Mouse (Mus musculus): ENCODE data around the gene Ripply2.

DNA sequence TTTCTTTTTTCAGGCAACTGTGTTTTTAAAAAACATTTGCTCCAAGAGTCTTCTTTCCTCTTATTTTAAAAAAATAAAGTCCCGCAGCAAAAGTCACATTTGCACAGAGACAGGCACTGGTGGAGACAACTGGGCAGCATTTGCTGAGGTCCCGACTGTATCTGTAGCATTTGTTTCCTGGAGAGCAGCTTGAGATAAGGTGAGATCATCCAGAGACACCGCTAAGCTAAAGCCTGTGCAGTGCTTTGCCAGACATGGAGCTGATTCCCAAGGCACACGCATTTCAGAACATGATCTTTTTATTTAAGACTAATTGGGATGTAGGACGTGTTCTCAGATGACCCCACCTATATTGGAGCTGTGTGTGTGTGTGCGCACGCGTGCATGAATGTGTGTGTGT is 23.6 kb upstream of the Ripply2 start:
- no peak for TF ChIP-seq MYOG (IDR thresholded peaks at IDR 0.05; ENCODE audit: control insufficient read depth in 1 of 3, insufficient read depth in 1 of 3, insufficient read length in 2 of 3, low read depth in 2 of 3)
- TF ChIP-seq POLR2A (IDR thresholded peaks at IDR 0.05; ENCODE audit: insufficient read length, low read depth): no peak
- TF ChIP-seq CEBPB (IDR thresholded peaks at IDR 0.05; ENCODE audit: insufficient read depth, poor library complexity, severe bottlenecking): no peak
- no peak for TF ChIP-seq MYOD1 (IDR thresholded peaks at IDR 0.05; ENCODE audit: control insufficient read depth in 1 of 3, insufficient read length in 2 of 3, low read depth in 2 of 3)
- no peak for TF ChIP-seq E2F4 (IDR thresholded peaks at IDR 0.05; ENCODE audit: insufficient read depth)

Measured in myocyte (in vitro differentiated cells).